Mouse (Mus musculus): ENCODE measurements around the gene Hist2h2aa1. TPM values are rescaled to one million over a fixed set of nuclear protein-coding genes. Genes with fewer than 3 reads are reported as not detected.
"Not testable (repeated sequence)": the region's sequence is repeated elsewhere in the genome, so short reads cannot be mapped to it uniquely, and the experiment has no call there.

Hist2h2aa1 gene
- polyA plus RNA-seq, 1 experiment = 127 TPM

- Histone ChIP-seq H3K27me3 (ENCODE audit: control insufficient read depth, insufficient read depth, low read length) (no peaks in the 10 kb centered on the region), H3K4me1 (ENCODE audit: control insufficient read depth, insufficient read depth, low read length) (no peaks in the 10 kb centered on the region), H3K27ac (ENCODE audit: insufficient read depth, low read length) (no peak overlapping the region), H3K4me3 (replicated peaks; ENCODE audit: insufficient read depth, low read depth, low read length) (no peak overlapping the region)
- DNase-seq = no peak
- TF ChIP-seq CTCF (IDR thresholded peaks at IDR 0.05; ENCODE audit: borderline replicate concordance, insufficient read depth, low read depth, low read length) = no peak
- TF ChIP-seq POLR2A (IDR thresholded peaks at IDR 0.05; ENCODE audit: borderline replicate concordance, insufficient read depth, low read length) = no peak
- 67% methylated on average over 2 of the region's 2 CpGs for WGBS
Measured at GRCm38 (mm10) chr3:96234914-96235313, 10.4 kb upstream of the Hist2h2aa1 start.

GRCm38 (mm10) chr3:96235836-96236235 is 9.5 kb upstream of the Hist2h2aa1 start:
- Histone ChIP-seq H3K27ac (ENCODE audit: insufficient read depth, low read length) (no peak overlapping the region), H3K4me3 (replicated peaks; ENCODE audit: insufficient read depth, low read depth, low read length) (no peak overlapping the region), H3K4me1 (ENCODE audit: control insufficient read depth, insufficient read depth, low read length) (no peaks in the 10 kb centered on the region), H3K27me3 (ENCODE audit: control insufficient read depth, insufficient read depth, low read length) (no peaks in the 10 kb centered on the region)
- TF ChIP-seq CTCF (IDR thresholded peaks at IDR 0.05; ENCODE audit: borderline replicate concordance, insufficient read depth, low read depth, low read length) (no peak), POLR2A (IDR thresholded peaks at IDR 0.05; ENCODE audit: borderline replicate concordance, insufficient read depth, low read length) (no peak)
- DNase-seq = no peak
- WGBS = 64% methylated on average over 3 of the region's 3 CpGs

GRCm38 (mm10) chr3:96236834-96237334 is 8.4 kb upstream of the Hist2h2aa1 start:
- Histone ChIP-seq H3K27ac (ENCODE audit: insufficient read depth, low read length) (no peak overlapping the region), H3K27me3 (ENCODE audit: control insufficient read depth, insufficient read depth, low read length) (no peaks in the 10 kb centered on the region), H3K4me1 (ENCODE audit: control insufficient read depth, insufficient read depth, low read length) (no peaks in the 10 kb centered on the region), H3K4me3 (replicated peaks; ENCODE audit: insufficient read depth, low read depth, low read length) (no peak overlapping the region)
- no peak for TF ChIP-seq POLR2A (IDR thresholded peaks at IDR 0.05; ENCODE audit: borderline replicate concordance, insufficient read depth, low read length)
- TF ChIP-seq CTCF (IDR thresholded peaks at IDR 0.05; ENCODE audit: borderline replicate concordance, insufficient read depth, low read depth, low read length) = no peak
- no peak for DNase-seq
- 84% methylated on average over 4 of the region's 4 CpGs for WGBS

GRCm38 (mm10) chr3:96237335-96237903 is 7.9 kb upstream of the Hist2h2aa1 start:
- TF ChIP-seq CTCF (IDR thresholded peaks at IDR 0.05; ENCODE audit: borderline replicate concordance, insufficient read depth, low read depth, low read length) (no peak), POLR2A (IDR thresholded peaks at IDR 0.05; ENCODE audit: borderline replicate concordance, insufficient read depth, low read length) (no peak)
- WGBS = 45% methylated on average over 7 of the region's 7 CpGs
- Histone ChIP-seq H3K4me3 (replicated peaks; ENCODE audit: insufficient read depth, low read depth, low read length) (no peak overlapping the region), H3K27me3 (ENCODE audit: control insufficient read depth, insufficient read depth, low read length) (no peaks in the 10 kb centered on the region), H3K4me1 (ENCODE audit: control insufficient read depth, insufficient read depth, low read length) (no peaks in the 10 kb centered on the region), H3K27ac (ENCODE audit: insufficient read depth, low read length) (no peak overlapping the region)
- DNase-seq = no peak

GRCm38 (mm10) chr3:96237904-96238511 is 7.3 kb upstream of the Hist2h2aa1 start:
- no peak overlapping the region for H3K4me3 ChIP-seq (replicated peaks; ENCODE audit: insufficient read depth, low read depth, low read length)
- H3K27ac ChIP-seq (ENCODE audit: insufficient read depth, low read length) = no peak overlapping the region
- no peaks in the 10 kb centered on the region for H3K27me3 ChIP-seq (ENCODE audit: control insufficient read depth, insufficient read depth, low read length)
- TF ChIP-seq POLR2A (IDR thresholded peaks at IDR 0.05; ENCODE audit: borderline replicate concordance, insufficient read depth, low read length) (no peak), CTCF (IDR thresholded peaks at IDR 0.05; ENCODE audit: borderline replicate concordance, insufficient read depth, low read depth, low read length) (no peak)
- no peaks in the 10 kb centered on the region for H3K4me1 ChIP-seq (ENCODE audit: control insufficient read depth, insufficient read depth, low read length)
- DNase-seq = no peak
- WGBS = 11% methylated on average over 12 of the region's 12 CpGs

GRCm38 (mm10) chr3:96238954-96239793 is 6.1 kb upstream of the Hist2h2aa1 start, which contains the start of gene Hist2h3c2:
Gene Hist2h3c2 (minus strand): TSS chr3:96239127.
- peak within 1 kb of the TSS; percentile 44 for H3K4me3 ChIP-seq (replicated peaks; ENCODE audit: insufficient read depth, low read depth, low read length)
- H3K27ac ChIP-seq (ENCODE audit: insufficient read depth, low read length) = peak within 1 kb of the TSS; percentile 12; the same call in 1 of the 2 replicates
- not testable (repeated sequence) for H3K4me1 ChIP-seq (ENCODE audit: control insufficient read depth, insufficient read depth, low read length); H3K27me3 ChIP-seq (ENCODE audit: control insufficient read depth, insufficient read depth, low read length)
- 3% methylated on average over 19 of the region's 68 CpGs for WGBS
- peak; percentile 58 to 71 for DNase-seq

- 4% methylated on average over 24 of the region's 85 CpGs for WGBS
- H3K27ac ChIP-seq (ENCODE audit: insufficient read depth, low read length) = peak within 1 kb of the TSS; percentile 12; the same call in 1 of the 2 replicates
- DNase-seq = peak; percentile 97 to 99
- TF ChIP-seq POLR2A (IDR thresholded peaks at IDR 0.05; ENCODE audit: borderline replicate concordance, insufficient read depth, low read length) = peak; percentile 52; the same call in 1 of the 2 replicates
- not testable (repeated sequence) for H3K27me3 ChIP-seq (ENCODE audit: control insufficient read depth, insufficient read depth, low read length)
- H3K4me1 ChIP-seq (ENCODE audit: control insufficient read depth, insufficient read depth, low read length) = peaks cover 10% of the 10 kb centered on the region
- H3K4me3 ChIP-seq (replicated peaks; ENCODE audit: insufficient read depth, low read depth, low read length) = peak within 1 kb of the TSS; percentile 44
Measured at GRCm38 (mm10) chr3:96239949-96240798, 5.1 kb upstream of the Hist2h2aa1 start, which contains the start of gene Hist2h2aa2. Gene Hist2h2aa2 (minus strand): TSS chr3:96240276.

Data from cerebellum, adult 2 months (tissue).